Mouse (Mus musculus): ENCODE data around the gene Izumo4. TPM values are rescaled to one million over a fixed set of nuclear protein-coding genes. Genes with fewer than 3 reads are reported as not detected.

Izumo4 gene
- polyA plus RNA-seq (2015; fragmentation: Nextera tagmentation; extraction: Ambion mirVana) = 44.9 and 49.5 TPM in 2 replicates

GRCm38 (mm10) chr10:80701721-80702535 lies at the start of gene Izumo4, which contains the start of gene Mob3a:
Izumo4 (plus strand) TSS chr10:80702184.
Mob3a (minus strand) TSS chr10:80701977.
- H3K9me3 ChIP-seq (replicated peaks; ENCODE audit: control insufficient read depth, low read length, poor library complexity, severe bottlenecking) = no peaks in the 10 kb centered on the region
- H3K4me2 ChIP-seq (ENCODE audit: low read length) = peak within 1 kb of the TSS; percentile 71
- peak within 1 kb of the TSS; percentile 88 for H3K27ac ChIP-seq (ENCODE audit: low read length)
- peak within 1 kb of the TSS; percentile 81 for H3K9ac ChIP-seq (ENCODE audit: low read depth, low read length)
- peak; percentile 96 for ATAC-seq
- under 1% methylated on average over 56 of the region's 59 CpGs for WGBS
- peak within 1 kb of the TSS; percentile 85 for H3K4me3 ChIP-seq (ENCODE audit: low read depth, low read length)
- H3K36me3 ChIP-seq (ENCODE audit: control insufficient read depth, insufficient read depth, low read length) = peaks cover 6% of the 10 kb centered on the region; the same call in 1 of the 2 replicates
- no peaks in the 10 kb centered on the region for H3K27me3 ChIP-seq (ENCODE audit: control insufficient read depth, insufficient read depth, low read depth, low read length)
- peaks cover 29% of the 10 kb centered on the region for H3K4me1 ChIP-seq (ENCODE audit: control insufficient read depth, insufficient read depth, low read length)

- Histone ChIP-seq H3K9ac (ENCODE audit: low read depth, low read length) (no peak overlapping the region), H3K4me2 (ENCODE audit: low read length) (no peak overlapping the region), H3K36me3 (ENCODE audit: control insufficient read depth, insufficient read depth, low read length) (peaks cover 1% of the 10 kb centered on the region; the same call in 1 of the 2 replicates), H3K9me3 (replicated peaks; ENCODE audit: control insufficient read depth, low read length, poor library complexity, severe bottlenecking) (no peaks in the 10 kb centered on the region), H3K27me3 (ENCODE audit: control insufficient read depth, insufficient read depth, low read depth, low read length) (no peaks in the 10 kb centered on the region), H3K4me1 (ENCODE audit: control insufficient read depth, insufficient read depth, low read length) (peaks cover 25% of the 10 kb centered on the region), H3K27ac (ENCODE audit: low read length) (no peak overlapping the region), H3K4me3 (ENCODE audit: low read depth, low read length) (no peak overlapping the region)
- WGBS = 91% methylated on average over 6 of the region's 6 CpGs
- no peak for ATAC-seq
These were observed 48.7 kb upstream of the Izumo4 start for GRCm38 (mm10) chr10:80653156-80653720.

- Histone ChIP-seq H3K27ac (ENCODE audit: low read length) (no peak overlapping the region), H3K9ac (ENCODE audit: low read depth, low read length) (no peak overlapping the region), H3K4me2 (ENCODE audit: low read length) (peak overlapping the region; percentile 92), H3K4me1 (ENCODE audit: control insufficient read depth, insufficient read depth, low read length) (peaks cover 26% of the 10 kb centered on the region), H3K4me3 (ENCODE audit: low read depth, low read length) (no peak overlapping the region), H3K9me3 (replicated peaks; ENCODE audit: control insufficient read depth, low read length, poor library complexity, severe bottlenecking) (no peaks in the 10 kb centered on the region), H3K36me3 (ENCODE audit: control insufficient read depth, insufficient read depth, low read length) (no peaks in the 10 kb centered on the region), H3K27me3 (ENCODE audit: control insufficient read depth, insufficient read depth, low read depth, low read length) (no peaks in the 10 kb centered on the region)
- ATAC-seq = no peak
- 86% methylated on average over 6 of the region's 6 CpGs for WGBS
These were observed 47.1 kb upstream of the Izumo4 start for GRCm38 (mm10) chr10:80654866-80655265.

DNA sequence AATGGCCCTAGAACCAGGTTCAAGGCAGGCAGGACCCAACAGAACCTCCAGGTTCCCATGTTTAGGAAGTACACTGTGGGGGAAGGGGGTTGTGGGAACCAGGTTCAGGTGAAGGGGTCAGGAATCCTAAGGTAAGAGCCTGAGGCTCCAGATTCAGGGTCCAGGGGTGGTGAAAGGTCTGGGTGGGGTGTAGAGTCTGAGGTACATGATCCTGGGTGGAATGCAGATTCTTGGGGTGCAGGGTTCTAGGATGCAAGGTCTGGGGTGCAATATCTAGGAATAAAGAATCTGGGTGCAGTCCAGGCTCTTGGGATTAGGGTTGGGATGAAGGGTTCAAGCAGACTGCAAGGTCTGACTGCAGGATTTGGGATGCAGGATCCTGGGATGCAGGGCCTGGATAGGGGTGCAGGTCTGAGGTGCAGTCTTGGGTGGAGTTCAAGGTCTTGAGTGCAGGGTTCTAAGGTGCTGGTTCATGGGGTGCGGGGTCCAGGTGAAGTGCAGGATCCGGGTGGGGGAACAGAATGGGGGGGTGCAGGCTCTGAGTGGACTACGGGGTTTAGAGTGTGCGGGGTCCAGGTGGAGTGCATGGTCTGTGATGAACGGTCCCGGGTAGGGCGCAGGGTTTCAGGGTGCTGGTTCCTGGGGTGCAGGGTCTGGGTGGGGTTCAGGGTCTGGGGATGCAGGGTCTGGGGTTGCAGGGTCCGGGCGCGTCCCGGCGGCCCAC lies 46.4 kb upstream of the Izumo4 start:
- Histone ChIP-seq H3K4me1 (ENCODE audit: control insufficient read depth, insufficient read depth, low read length) (peaks cover 26% of the 10 kb centered on the region), H3K27ac (ENCODE audit: low read length) (peak overlapping the region; percentile 87), H3K9ac (ENCODE audit: low read depth, low read length) (peak overlapping the region; percentile 95), H3K4me3 (ENCODE audit: low read depth, low read length) (peak overlapping the region; percentile 73), H3K9me3 (replicated peaks; ENCODE audit: control insufficient read depth, low read length, poor library complexity, severe bottlenecking) (no peaks in the 10 kb centered on the region), H3K27me3 (ENCODE audit: control insufficient read depth, insufficient read depth, low read depth, low read length) (no peaks in the 10 kb centered on the region), H3K36me3 (ENCODE audit: control insufficient read depth, insufficient read depth, low read length) (no peaks in the 10 kb centered on the region), H3K4me2 (ENCODE audit: low read length) (peak overlapping the region; percentile 92)
- 4% methylated on average over 12 of the region's 12 CpGs for WGBS
- peak; percentile 47 for ATAC-seq

- H3K4me1 ChIP-seq (ENCODE audit: control insufficient read depth, insufficient read depth, low read length) = peaks cover 26% of the 10 kb centered on the region
- peak overlapping the region; percentile 92 for H3K4me2 ChIP-seq (ENCODE audit: low read length)
- ATAC-seq = peak; percentile 82
- H3K9me3 ChIP-seq (replicated peaks; ENCODE audit: control insufficient read depth, low read length, poor library complexity, severe bottlenecking) = no peaks in the 10 kb centered on the region
- under 1% methylated on average over 62 of the region's 72 CpGs for WGBS
- H3K4me3 ChIP-seq (ENCODE audit: low read depth, low read length) = peak overlapping the region; percentile 73
- no peaks in the 10 kb centered on the region for H3K36me3 ChIP-seq (ENCODE audit: control insufficient read depth, insufficient read depth, low read length)
- peak overlapping the region; percentile 95 for H3K9ac ChIP-seq (ENCODE audit: low read depth, low read length)
- H3K27ac ChIP-seq (ENCODE audit: low read length) = peak overlapping the region; percentile 87
- no peaks in the 10 kb centered on the region for H3K27me3 ChIP-seq (ENCODE audit: control insufficient read depth, insufficient read depth, low read depth, low read length)
These were observed 45.7 kb upstream of the Izumo4 start for GRCm38 (mm10) chr10:80656130-80656862.

- peak within 1 kb of the TSS; percentile 92 for H3K4me2 ChIP-seq (ENCODE audit: low read length)
- H3K9me3 ChIP-seq (replicated peaks; ENCODE audit: control insufficient read depth, low read length, poor library complexity, severe bottlenecking) = no peaks in the 10 kb centered on the region
- H3K4me3 ChIP-seq (ENCODE audit: low read depth, low read length) = peak within 1 kb of the TSS; percentile 73
- H3K27me3 ChIP-seq (ENCODE audit: control insufficient read depth, insufficient read depth, low read depth, low read length) = no peaks in the 10 kb centered on the region
- ATAC-seq = peak; percentile 49
- no peaks in the 10 kb centered on the region for H3K36me3 ChIP-seq (ENCODE audit: control insufficient read depth, insufficient read depth, low read length)
- peak within 1 kb of the TSS; percentile 95 for H3K9ac ChIP-seq (ENCODE audit: low read depth, low read length)
- H3K4me1 ChIP-seq (ENCODE audit: control insufficient read depth, insufficient read depth, low read length) = peaks cover 26% of the 10 kb centered on the region
- WGBS = 20% methylated on average over 15 of the region's 15 CpGs
- H3K27ac ChIP-seq (ENCODE audit: low read length) = peak within 1 kb of the TSS; percentile 87
These were observed 44.9 kb upstream of the Izumo4 start, which contains the start of gene Btbd2 for GRCm38 (mm10) chr10:80656863-80657623. Btbd2 (minus strand) TSS chr10:80657071.

DNA sequence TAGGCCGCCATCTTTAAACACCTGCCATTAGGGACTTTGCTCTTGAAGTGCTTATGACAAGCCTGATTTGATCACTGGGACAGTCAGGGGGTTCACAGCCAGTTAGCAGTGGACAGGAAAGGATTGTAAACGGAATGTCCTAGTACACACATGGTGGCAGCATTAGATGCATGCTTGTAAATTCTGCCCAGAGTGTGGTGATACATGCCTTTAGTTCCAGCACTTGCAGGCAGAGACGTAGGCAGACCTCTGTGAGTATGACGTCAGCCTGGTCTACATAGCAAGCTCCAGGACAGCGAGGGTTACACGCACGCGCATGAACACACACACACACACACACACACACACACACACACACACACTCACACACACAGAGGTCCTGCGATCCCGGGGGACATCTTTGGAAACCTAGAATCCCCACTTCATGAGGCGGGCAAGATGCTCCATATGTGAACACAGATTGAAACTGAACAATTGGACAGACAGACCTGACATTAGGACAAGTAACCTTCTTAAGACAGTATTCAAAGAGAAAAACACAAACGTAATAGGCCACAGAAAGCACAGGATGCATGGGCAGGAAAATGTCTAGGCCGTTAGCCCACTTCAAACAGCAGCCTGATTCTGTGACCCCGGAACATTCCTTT lies 43.7 kb upstream of the Izumo4 start:
- H3K4me2 ChIP-seq (ENCODE audit: low read length) = no peak overlapping the region
- peaks cover 26% of the 10 kb centered on the region for H3K4me1 ChIP-seq (ENCODE audit: control insufficient read depth, insufficient read depth, low read length)
- no peaks in the 10 kb centered on the region for H3K36me3 ChIP-seq (ENCODE audit: control insufficient read depth, insufficient read depth, low read length)
- no peaks in the 10 kb centered on the region for H3K27me3 ChIP-seq (ENCODE audit: control insufficient read depth, insufficient read depth, low read depth, low read length)
- no peak overlapping the region for H3K9ac ChIP-seq (ENCODE audit: low read depth, low read length)
- WGBS = 87% methylated on average over 14 of the region's 14 CpGs
- no peak overlapping the region for H3K4me3 ChIP-seq (ENCODE audit: low read depth, low read length)
- no peak for ATAC-seq
- no peak overlapping the region for H3K27ac ChIP-seq (ENCODE audit: low read length)
- H3K9me3 ChIP-seq (replicated peaks; ENCODE audit: control insufficient read depth, low read length, poor library complexity, severe bottlenecking) = no peaks in the 10 kb centered on the region
